Mouse (Mus musculus) layer of hippocampus, adult 9-10 months (tissue): Measurements from ENCODE around the gene Dynlt1f.
"Not testable (repeated sequence)": the region's sequence is repeated elsewhere in the genome, so short reads cannot be mapped to it uniquely, and the experiment has no call there.

Experiments
- DNase-seq: peaks from one replicate; pipeline ENCODE4 v3.0.0; 2022; ENCODE audit warnings: low spot score

The Dynlt1f gene

GRCm38 (mm10) chr17:6661093-6661816, 5.6 kb upstream of the Dynlt1f start:
- not testable (repeated sequence) for DNase-seq

- DNase-seq: not testable (repeated sequence)
Measured at GRCm38 (mm10) chr17:6660589-6660988, 4.9 kb upstream of the Dynlt1f start.

DNA sequence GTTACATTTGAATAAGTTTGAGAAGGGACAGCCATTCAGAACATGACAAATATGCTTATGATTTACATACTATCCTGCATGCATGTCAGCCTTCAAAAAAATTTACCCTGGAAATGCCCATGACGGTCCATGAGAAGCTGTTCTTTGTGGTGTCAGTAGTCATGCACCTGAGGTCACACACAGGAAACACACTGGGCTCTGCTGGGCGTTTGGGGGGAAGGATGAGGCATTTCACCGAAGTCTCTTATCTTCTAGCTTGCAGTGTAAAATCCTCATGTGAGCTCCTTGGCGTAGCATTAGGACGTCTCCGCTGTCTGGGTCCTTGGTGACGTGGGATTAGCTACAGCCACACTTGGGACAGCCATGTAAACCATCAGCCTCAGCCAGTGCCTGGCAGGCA, 3.1 kb upstream of the Dynlt1f start, which contains the start of gene Sytl3:
Gene Sytl3 (plus strand): TSS at position 293 of the 400 bp plus-strand sequence.
- DNase-seq: not testable (repeated sequence)

DNA sequence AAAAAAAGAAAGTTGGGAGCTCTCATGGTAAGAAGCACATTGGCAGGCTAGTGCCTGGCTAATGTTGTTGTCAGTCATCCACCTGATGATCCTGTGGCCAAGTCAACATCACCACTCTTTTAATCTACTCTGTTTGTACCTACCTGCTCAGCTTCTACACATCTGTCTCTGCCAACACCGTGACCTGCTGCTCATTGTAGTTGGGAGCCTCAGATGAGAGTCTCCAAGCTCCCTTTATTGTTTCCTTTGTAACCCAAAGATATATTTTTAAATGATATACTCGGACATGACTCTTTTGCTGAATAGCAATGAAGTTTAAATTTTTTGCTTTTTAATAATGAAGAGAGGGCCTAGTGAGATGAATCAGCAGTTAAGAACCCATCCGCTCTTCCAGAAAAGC, 771 bp upstream of the Dynlt1f start:
- not testable (repeated sequence) for DNase-seq

- DNase-seq: not testable (repeated sequence)
Measured at GRCm38 (mm10) chr17:6655087-6655511, 601 bp downstream of the Dynlt1f start.

DNA sequence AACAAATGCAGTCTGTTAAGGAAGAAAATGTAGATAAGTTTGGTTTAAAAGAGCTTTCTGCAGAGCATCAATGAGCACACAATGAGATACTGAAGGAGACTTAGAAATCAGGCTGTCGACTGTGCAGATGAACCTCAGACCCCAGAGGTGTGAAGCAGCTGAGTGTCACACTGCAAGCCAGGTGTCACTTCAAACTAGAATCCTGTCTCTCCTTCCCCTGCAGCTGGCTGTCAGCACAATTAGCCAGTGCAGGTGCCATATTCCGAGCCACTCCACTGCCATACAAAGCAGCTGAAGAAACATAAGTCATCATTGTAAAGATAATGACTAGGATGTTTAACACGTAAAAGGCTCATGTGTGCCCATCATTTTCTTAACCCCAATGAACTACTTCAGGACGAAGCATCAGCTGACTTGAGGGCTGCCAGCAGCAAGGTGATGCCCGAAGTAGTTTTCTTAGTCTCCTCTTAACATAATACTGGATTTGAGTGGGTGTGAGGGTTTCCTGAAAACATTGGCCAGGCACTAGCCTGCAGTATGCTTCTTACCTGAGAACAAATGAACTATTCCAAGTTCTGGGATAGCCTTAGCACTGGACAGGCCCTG, 2.3 kb downstream of the Dynlt1f start:
- DNase-seq: not testable (repeated sequence)

DNA sequence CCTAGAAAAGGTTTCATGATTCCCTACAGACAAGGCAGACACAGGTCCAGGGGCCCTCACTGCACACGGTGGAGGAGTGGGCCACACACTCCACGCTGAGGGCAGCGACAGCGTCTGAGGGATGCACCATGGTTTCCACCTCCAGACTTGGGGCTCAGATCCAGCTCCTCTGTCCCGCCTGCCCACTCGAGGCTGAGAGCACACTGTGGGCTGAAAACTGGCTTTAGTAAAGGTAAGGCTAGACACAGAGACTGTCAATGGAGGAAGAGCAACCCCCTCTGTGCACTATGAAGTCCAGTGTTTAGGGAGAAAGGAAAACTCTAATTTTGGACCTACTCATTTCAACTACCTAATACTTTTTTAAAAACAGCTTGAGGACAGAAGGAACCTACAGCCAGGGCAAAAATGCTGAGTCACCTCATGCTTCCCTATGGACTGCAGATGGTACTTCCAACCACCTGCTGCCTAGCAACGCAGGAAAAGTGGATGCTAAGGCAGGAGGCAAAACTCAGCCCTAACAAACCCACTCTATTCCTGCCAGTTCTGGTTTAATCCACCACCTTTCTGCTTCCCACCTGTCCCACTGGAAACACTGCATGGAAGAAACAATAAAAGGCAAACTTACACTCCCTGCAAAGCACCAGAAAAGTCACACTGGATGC, 4.7 kb downstream of the Dynlt1f start:
- not testable (repeated sequence) for DNase-seq

DNA sequence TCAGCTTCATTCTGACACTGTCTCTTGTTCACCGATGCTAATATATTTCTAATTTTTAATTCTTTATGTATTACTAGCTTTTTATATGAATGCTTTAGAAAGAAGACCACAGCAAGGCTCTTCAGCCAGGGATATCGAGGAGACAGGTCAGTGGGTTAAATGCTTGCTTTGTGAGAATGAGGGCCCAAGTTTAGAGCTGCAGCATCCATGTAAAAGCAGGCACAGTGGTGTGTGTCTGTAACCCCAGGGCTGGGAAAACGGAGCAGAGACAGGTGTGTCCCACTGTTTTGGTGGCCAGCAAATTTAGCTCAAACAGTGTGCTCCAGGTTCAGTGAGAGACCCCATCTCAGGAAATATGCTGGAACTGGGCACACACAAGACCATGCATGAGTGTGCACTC, 8.2 kb downstream of the Dynlt1f start:
- not testable (repeated sequence) for DNase-seq

GRCm38 (mm10) chr17:6646841-6647240, 8.9 kb downstream of the Dynlt1f start:
- DNase-seq: not testable (repeated sequence)

- not testable (repeated sequence) for DNase-seq
Measured at GRCm38 (mm10) chr17:6645668-6646067, 10.0 kb downstream of the Dynlt1f start.

- not testable (repeated sequence) for DNase-seq
Measured at GRCm38 (mm10) chr17:6644673-6645072, 11.0 kb downstream of the Dynlt1f start.

- DNase-seq: not testable (repeated sequence)
Measured at GRCm38 (mm10) chr17:6644210-6644609, 11.5 kb downstream of the Dynlt1f start.

DNA sequence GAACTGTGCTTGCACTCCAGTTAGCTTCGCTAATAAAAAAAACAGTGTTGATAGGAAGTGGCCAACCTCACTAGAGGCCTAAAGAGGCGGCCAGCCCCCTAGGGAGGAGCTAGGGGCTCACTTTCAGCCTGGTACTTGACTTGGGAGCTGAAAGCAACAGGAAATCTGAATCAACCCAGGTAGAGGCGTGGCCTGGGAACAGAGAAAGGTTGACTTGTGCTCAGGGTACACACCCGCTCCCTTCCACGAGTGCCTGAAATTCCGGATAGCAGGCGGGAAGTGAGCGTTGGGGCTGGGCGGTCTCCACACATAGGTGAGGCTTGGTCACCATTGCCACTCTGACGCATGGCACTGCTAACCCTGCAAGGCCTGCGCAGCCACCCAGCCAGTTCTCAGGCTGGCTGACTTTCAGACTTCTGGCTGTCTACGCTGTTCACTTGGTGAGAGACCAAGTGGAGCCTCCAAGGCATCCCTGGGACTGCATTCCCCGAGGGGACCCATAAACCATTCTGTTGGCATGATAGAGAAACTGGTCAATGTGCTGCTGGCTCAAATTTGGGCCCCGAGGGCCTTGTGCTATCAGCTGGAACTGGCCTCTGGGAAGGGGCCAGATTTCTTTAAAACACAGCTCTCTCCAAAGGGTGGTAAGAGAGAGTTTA, 14.8 kb downstream of the Dynlt1f start:
- not testable (repeated sequence) for DNase-seq

GRCm38 (mm10) chr17:6640044-6640637, 15.6 kb downstream of the Dynlt1f start:
- DNase-seq: not testable (repeated sequence)

GRCm38 (mm10) chr17:6639486-6639885, 16.2 kb downstream of the Dynlt1f start:
- DNase-seq: not testable (repeated sequence)

GRCm38 (mm10) chr17:6638444-6638843, 17.3 kb downstream of the Dynlt1f start:
- not testable (repeated sequence) for DNase-seq

- DNase-seq: not testable (repeated sequence)
Measured at GRCm38 (mm10) chr17:6637434-6637833, 18.3 kb downstream of the Dynlt1f start.

DNA sequence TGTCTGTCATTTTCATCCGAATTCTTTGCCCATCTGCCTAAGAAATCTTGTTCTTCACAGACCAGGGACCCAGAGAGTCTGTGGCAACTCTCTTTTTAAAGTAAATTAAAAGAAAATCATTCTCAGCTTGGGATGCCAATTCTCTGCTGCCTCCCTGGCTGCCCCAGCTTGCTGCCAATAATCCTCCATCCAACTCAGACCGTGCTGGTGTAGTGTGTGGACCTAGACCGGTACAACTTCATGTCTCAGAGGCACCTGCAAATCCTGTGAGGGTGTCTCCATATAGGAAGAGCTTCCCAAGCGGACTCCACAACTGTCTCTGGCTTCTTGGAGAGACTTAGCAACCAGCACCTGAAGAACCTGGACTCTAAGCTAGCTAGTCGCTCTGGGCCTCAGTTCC, 18.8 kb downstream of the Dynlt1f start:
- DNase-seq: no peak

DNA sequence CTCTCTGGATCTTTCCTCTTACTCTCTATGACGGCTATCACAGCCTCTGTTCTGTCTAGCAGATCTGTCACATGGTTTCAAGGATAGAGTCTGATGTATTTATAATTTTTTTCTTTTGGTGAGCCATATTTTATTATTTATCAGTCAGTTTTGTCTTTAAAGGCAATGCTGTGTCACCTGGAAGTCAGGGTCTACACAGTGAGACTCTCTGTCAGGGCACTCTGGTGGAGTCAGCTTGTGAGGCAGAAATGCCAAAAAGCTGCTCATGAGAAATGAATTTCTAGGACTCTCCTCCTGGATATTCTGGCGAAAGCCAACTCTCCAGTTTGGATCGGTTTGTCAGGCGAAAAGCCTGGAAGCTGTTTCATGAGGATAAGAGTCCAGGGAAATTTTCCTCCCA, 19.9 kb downstream of the Dynlt1f start:
- DNase-seq: not testable (repeated sequence)

DNA sequence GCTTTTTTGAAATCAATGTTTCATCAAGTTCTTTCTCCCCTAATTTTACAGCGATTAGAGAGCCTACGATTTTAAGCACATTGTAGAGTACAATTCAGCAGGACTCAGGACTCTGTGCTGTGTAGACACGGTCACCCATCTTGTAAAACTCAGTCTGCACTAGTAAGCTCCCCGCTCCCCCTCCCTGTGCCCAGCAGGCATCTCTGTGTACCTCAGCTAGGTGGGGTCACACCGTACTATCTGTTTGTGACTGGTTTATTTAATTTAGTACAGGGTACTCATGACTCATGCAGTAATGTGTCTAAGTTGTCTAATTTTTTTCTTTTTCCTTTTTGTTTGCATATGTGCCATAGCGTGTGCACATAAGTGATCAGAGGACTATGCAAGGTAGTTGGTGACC, 22.9 kb downstream of the Dynlt1f start:
- DNase-seq: not testable (repeated sequence)

DNA sequence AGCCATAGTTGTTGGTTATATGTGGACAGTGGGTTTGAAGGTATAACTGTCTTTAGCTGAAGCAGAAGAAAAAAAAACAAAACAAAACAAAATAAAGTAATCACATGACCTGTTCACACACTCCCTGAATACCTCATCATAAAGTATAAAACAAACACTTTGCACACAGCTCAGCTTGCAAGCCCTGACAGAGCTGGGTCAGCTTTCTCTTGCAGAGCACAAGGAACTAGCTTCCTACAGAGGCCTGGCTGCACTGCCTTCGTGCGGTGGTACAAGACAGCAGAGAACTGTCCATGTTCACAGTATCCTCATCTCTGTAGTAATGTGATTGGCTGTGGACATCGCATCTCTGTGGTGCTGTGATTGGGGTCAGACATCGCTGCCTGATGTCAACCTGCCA, 25.3 kb downstream of the Dynlt1f start:
- DNase-seq: not testable (repeated sequence)
